ENCODE assay signal across 15 mouse cellular contexts in genomic region chr2:166261065-166261464, GRCm38 (mm10).
DNase-seq lines count a peak whose midpoint lies in the region; ATAC-seq lines count a peak whose summit lies in the region.
"Had no signal": no experiment of that assay in that cellular context is flagged by ENCODE, and none has a peak within 500 bp of the region (broad histone marks: within the 10 kb centered on the region; RNA-seq: fewer than 3 reads in every experiment).

No protein-coding gene starts in this region.

- peak overlapping the region; percentile 62 for H3K27ac ChIP-seq in hindbrain, embryonic 10.5 days
- no peak overlapping the region for H3K27ac ChIP-seq in hindbrain, embryonic 16.5 days (ENCODE audit: low read depth, low read length)
- H3K27ac ChIP-seq in forebrain, embryonic 14.5 days (ENCODE audit: low read depth, low read length), result no peak overlapping the region
- H3K27ac ChIP-seq: heart, adult 2 months; layer of hippocampus, adult 2 months; liver, embryonic 13.5 days; midbrain, embryonic 12.5 days had no signal

- peaks cover 71% of the 10 kb centered on the region for H3K4me1 ChIP-seq in hindbrain, embryonic 10.5 days (replicated peaks)
- peaks cover 21% of the 10 kb centered on the region for H3K4me1 ChIP-seq in hindbrain, embryonic 16.5 days (ENCODE audit: control insufficient read depth, insufficient read depth, low read depth, low read length)
- H3K4me1 ChIP-seq in forebrain, embryonic 14.5 days (ENCODE audit: control insufficient read depth, insufficient read depth, low read length), result peaks cover 11% of the 10 kb centered on the region; the same call in 1 of the 2 replicates

- no peak overlapping the region for H3K4me3 ChIP-seq in hindbrain, embryonic 10.5 days
- H3K4me3 ChIP-seq in hindbrain, embryonic 16.5 days (ENCODE audit: low read length), result no peak overlapping the region
- no peak overlapping the region for H3K4me3 ChIP-seq in forebrain, embryonic 14.5 days (ENCODE audit: low read depth, low read length)
- H3K4me3 ChIP-seq: heart, adult 2 months; layer of hippocampus, adult 2 months; liver, embryonic 13.5 days; midbrain, embryonic 12.5 days; myocyte had no signal

- peaks cover 83% of the 10 kb centered on the region for H3K27me3 ChIP-seq in hindbrain, embryonic 10.5 days (ENCODE audit: insufficient read depth, poor library complexity, severe bottlenecking)
- no peaks in the 10 kb centered on the region for H3K27me3 ChIP-seq in hindbrain, embryonic 16.5 days (replicated peaks; ENCODE audit: control insufficient read depth, insufficient read depth, low read length)
- H3K27me3 ChIP-seq in forebrain, embryonic 14.5 days (replicated peaks; ENCODE audit: control insufficient read depth, insufficient read depth, low read length), result no peaks in the 10 kb centered on the region
- H3K27me3 ChIP-seq: liver, embryonic 13.5 days had no signal

- no peak overlapping the region for H3K9ac ChIP-seq in hindbrain, embryonic 16.5 days (ENCODE audit: low read depth, low read length)
- no peak overlapping the region for H3K9ac ChIP-seq in forebrain, embryonic 14.5 days (ENCODE audit: low read length)
- H3K9ac ChIP-seq: liver, embryonic 13.5 days had no signal

- no peak for DNase-seq in hindbrain, embryonic 10.5 days (ENCODE audit: low spot score)
- peak; percentile 60 to 63 for DNase-seq in right cerebral cortex, postnatal 10 days (ENCODE audit: low spot score in 2 of 2)
- no peak for DNase-seq in right cerebral cortex, adult 18-20 months
- peak; percentile 49 for DNase-seq in forebrain, embryonic 14.5 days (ENCODE audit: low spot score)
- no peak for DNase-seq in spleen, adult 18-20 months
- DNase-seq in retina, embryonic 14.5 days (ENCODE audit: low spot score), result no peak
- DNase-seq: cerebellum, adult 9-10 months; gastrocnemius, postnatal 10 days; liver, embryonic 13.5 days had no signal

- ATAC-seq in hindbrain, embryonic 16.5 days, result no peak
- ATAC-seq in forebrain, embryonic 14.5 days, result no peak

- H3K9me3 ChIP-seq in hindbrain, embryonic 10.5 days, result no peaks in the 10 kb centered on the region
- no peaks in the 10 kb centered on the region for H3K9me3 ChIP-seq in hindbrain, embryonic 16.5 days (ENCODE audit: control insufficient read depth, low read length)
- H3K9me3 ChIP-seq in forebrain, embryonic 14.5 days (replicated peaks; ENCODE audit: control insufficient read depth, low read length), result no peaks in the 10 kb centered on the region
- H3K9me3 ChIP-seq: liver, embryonic 13.5 days; midbrain, embryonic 12.5 days had no signal

- H3K4me2 ChIP-seq in hindbrain, embryonic 16.5 days (ENCODE audit: low read length), result no peak overlapping the region
- H3K4me2 ChIP-seq in forebrain, embryonic 14.5 days (ENCODE audit: low read length), result no peak overlapping the region
- H3K4me2 ChIP-seq: liver, embryonic 13.5 days; midbrain, embryonic 12.5 days had no signal

- WGBS in hindbrain, embryonic 10.5 days, result 76% methylated on average over 7 of the region's 7 CpGs
- 52% methylated on average over 7 of the region's 7 CpGs for WGBS in hindbrain, embryonic 16.5 days
- WGBS in forebrain, embryonic 14.5 days, result 62% methylated on average over 7 of the region's 7 CpGs

- no peaks in the 10 kb centered on the region for H3K36me3 ChIP-seq in hindbrain, embryonic 10.5 days
- H3K36me3 ChIP-seq in hindbrain, embryonic 16.5 days (ENCODE audit: control insufficient read depth, insufficient read depth, low read length), result no peaks in the 10 kb centered on the region
- H3K36me3 ChIP-seq in forebrain, embryonic 14.5 days (ENCODE audit: control insufficient read depth, insufficient read depth, low read length), result no peaks in the 10 kb centered on the region
- H3K36me3 ChIP-seq: G1E; liver, embryonic 13.5 days; midbrain, embryonic 12.5 days had no signal

Comparison
In these comparisons a context has a peak if more than half of its experiments do, and no peak if none do; other contexts are left out.
1. DNase-seq: peak in right cerebral cortex, postnatal 10 days (2 of 2) and forebrain, embryonic 14.5 days (single experiment); none in hindbrain, embryonic 10.5 days (single experiment), right cerebral cortex, adult 18-20 months (single experiment), spleen, adult 18-20 months (0 of 2) and retina, embryonic 14.5 days (single experiment).